Mouse (Mus musculus): ENCODE data around the gene Akr1c18.
"Not testable (repeated sequence)": the region's sequence is repeated elsewhere in the genome, so short reads cannot be mapped to it uniquely, and the experiment has no call there.

Akr1c18 gene

GRCm38 (mm10) chr13:4150518-4150917 lies at the start of gene Akr1c18:
Akr1c18 (minus strand) TSS chr13:4150654.
- no peak for DNase-seq (ENCODE audit: low spot score in 2 of 2)

- no peak for DNase-seq (ENCODE audit: low spot score in 2 of 2)
Measured at GRCm38 (mm10) chr13:4192511-4192910, 42.1 kb upstream of the Akr1c18 start.

DNA sequence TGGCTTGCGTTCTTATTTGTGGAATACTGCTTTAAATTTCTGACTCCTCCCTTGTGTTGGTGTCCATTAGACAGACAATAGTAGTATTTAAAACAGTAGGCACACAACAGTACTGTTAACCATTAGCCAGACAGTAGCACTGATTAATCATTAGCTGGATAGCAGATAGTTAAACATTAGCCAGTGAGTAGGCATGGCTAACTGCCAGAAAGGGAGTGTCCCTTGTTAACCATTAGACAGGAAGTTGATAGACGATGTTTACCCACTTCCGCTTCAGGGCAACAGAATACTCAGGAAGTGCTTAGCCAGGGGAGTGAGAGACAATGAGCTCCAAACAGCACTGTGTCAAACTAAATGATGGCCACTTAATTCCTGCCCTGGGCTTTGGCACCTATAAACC lies 40.5 kb upstream of the Akr1c18 start, which contains the start of gene Akr1c13:
Gene Akr1c13 (plus strand): TSS at position 247 of the 400 bp plus-strand sequence.
- DNase-seq (ENCODE audit: low spot score in 2 of 2) = peak; percentile 14 to 20

DNA sequence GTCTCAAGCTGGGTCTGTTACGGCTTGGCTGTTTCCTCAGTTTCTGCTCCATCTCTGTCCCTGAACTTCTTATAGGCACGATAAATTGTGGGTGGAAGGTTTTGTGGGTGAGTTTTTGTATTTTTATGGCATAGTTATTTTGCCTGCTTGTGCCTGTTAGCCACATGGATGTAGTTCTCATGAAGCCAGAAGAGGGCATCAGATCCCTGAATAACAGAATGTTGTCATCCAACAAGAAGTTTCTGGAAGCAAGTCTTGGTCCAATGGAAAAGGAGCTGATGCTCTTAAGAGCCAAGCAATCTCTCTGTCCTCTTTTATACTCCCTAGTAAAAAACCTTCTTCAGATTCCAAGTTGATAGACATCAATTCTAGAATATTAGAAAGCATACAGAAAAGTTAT lies 37.7 kb upstream of the Akr1c18 start:
- no peak for DNase-seq (ENCODE audit: low spot score in 2 of 2)

- not testable (repeated sequence) for DNase-seq (ENCODE audit: low spot score in 2 of 2)
Measured at GRCm38 (mm10) chr13:4186641-4187411, 36.4 kb upstream of the Akr1c18 start.

DNA sequence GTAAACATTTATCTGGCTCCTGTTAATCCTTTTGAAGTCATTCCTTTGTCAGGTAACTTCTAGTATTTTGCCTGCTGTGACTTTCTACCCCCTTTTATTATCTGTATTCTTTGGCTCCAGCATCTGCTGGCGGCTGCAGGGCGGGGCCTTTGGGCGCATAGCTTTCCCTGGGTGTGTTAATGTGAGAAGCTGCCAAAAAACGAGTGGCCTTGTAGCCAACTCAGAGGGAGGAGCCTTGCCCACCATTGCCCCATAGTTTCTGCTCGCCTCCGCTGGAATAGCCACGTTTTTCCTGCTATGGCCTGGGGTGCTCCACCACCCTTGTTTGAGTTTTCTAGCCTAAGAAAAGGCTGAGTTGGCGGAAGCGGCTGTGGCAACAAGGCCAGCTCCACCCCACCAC lies 32.7 kb upstream of the Akr1c18 start:
- no peak for DNase-seq (ENCODE audit: low spot score in 2 of 2)

DNA sequence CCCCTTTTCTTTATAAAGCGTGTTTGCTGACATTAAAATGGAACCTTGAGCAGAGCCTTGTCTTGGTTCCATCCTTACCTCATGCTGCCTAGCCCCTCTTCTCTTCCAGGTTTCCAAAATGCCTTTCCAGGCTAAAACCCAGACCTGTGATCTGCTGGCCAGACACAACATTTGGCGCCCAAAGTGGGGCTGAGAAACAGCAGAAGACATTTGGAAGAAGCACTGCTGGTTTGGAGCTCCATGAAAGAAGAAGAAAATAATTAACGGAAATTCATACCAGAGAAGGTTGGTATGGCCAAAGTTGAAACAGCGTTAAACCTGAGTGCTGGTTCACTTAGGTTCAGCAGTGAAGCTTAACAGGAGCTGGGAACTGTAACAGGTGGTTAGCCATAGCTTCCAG lies 30.9 kb upstream of the Akr1c18 start:
- DNase-seq (ENCODE audit: low spot score in 2 of 2) = not testable (repeated sequence)

DNA sequence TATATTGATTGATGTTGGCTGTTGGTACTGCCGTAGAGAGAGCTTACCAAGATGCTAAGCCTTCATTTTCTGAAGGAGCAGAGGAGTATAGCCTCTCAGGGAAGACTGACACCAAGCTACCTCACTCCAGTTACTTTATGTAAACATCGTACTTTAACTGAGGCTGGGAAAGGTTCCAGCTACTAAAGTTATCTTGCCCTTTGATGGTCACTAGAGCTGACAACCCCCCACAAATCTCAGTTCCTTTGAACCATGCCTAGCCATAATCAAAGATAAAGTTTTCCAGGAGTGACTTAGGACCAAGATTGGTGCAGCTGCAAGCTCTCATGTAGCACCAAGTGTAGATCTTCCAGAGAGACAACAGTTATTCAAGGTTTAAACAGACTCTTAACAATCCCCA lies 22.5 kb upstream of the Akr1c18 start:
- DNase-seq (ENCODE audit: low spot score in 2 of 2) = no peak

DNA sequence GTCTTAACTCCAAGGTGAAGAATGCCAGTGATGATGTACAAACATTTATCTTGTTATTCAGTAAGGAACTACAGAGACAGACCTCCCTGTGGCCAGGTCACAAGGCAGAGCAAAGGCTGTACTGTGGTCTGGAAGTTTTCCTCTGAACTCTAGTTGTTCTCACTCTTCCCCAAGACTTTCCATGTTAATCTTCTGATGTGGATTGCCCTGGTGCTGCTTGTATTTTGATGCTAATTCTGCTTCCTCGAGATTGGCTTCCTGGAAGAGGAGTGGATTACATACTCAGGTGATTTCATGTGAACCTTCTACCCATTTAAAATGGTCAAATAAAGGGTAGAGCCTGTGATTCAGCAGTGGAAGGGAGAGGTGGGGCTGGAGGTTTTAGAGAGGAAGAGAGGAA lies 17.6 kb upstream of the Akr1c18 start:
- no peak for DNase-seq (ENCODE audit: low spot score in 2 of 2)

- DNase-seq (ENCODE audit: low spot score in 2 of 2) = no peak
Measured at GRCm38 (mm10) chr13:4155286-4155685, 4.8 kb upstream of the Akr1c18 start.

DNA sequence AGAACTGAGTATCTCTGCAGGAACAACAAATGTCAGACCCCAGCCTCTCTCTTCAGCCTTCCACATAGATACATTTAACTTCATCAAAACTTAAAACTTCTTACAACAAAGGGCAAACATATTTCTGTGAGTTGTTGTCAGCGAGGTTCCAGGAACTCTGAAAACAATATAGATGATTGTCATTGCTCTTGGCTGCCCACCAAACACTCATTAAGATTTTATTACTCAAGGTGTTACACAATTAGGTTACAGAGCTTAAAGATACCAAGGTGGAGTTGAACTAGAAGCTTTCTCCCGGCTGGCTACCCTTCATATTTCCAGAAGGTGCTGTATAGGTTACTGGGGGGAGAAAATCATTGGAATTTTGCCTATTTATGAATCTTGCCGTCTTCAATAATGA lies 3.1 kb upstream of the Akr1c18 start:
- DNase-seq (ENCODE audit: low spot score in 2 of 2) = no peak

- no peak for DNase-seq (ENCODE audit: low spot score in 2 of 2)
Measured at GRCm38 (mm10) chr13:4152908-4153307, 2.5 kb upstream of the Akr1c18 start.

- DNase-seq (ENCODE audit: low spot score in 2 of 2) = no peak
Measured at GRCm38 (mm10) chr13:4144261-4144660, 6.2 kb downstream of the Akr1c18 start.

GRCm38 (mm10) chr13:4133070-4133469 lies 17.4 kb downstream of the Akr1c18 start:
- DNase-seq (ENCODE audit: low spot score in 2 of 2) = no peak

- no peak for DNase-seq (ENCODE audit: low spot score in 2 of 2)
Measured at GRCm38 (mm10) chr13:4131721-4132120, 18.7 kb downstream of the Akr1c18 start.

DNA sequence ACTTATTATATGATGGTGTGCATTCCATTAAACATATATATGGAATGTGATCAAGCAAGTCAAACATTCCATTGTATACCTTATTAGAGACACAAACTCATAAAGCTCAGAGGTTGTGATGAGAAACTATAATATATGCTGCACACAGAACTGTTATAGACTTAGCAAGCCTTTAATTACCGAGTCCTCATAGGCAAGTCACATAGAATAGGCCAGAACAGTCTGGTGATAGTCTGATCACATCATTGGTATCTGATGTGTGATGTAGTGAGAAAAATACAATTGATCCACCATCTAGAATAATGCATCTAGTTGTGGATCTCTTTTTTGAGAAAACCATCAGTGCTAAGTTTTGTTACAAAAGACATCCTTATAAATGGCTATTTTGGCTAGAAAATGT lies 19.1 kb downstream of the Akr1c18 start:
- no peak for DNase-seq (ENCODE audit: low spot score in 2 of 2)

- DNase-seq (ENCODE audit: low spot score in 2 of 2) = no peak
Measured at GRCm38 (mm10) chr13:4129100-4129499, 21.4 kb downstream of the Akr1c18 start.

GRCm38 (mm10) chr13:4125846-4126245 lies 24.6 kb downstream of the Akr1c18 start:
- DNase-seq (ENCODE audit: low spot score in 2 of 2) = not testable (repeated sequence)

DNA sequence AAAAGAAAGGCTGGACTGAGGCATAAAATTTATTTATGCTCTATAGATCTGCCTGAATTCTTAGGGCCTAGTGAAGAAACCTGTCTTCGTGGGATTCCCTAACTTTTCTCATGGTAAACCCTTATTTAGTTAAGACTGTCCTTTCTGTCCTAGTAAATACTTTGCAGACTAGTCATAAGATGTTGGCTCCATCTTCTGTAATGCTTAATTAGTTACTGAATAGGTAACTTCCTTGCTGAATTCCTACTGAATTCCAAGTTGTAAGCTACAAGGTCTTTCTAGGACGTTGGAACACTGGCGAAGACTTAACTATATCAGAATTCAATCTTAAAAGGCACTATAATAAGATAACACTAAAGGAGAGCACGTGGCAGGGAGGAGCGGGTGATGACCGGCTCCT lies 26.0 kb downstream of the Akr1c18 start:
- not testable (repeated sequence) for DNase-seq (ENCODE audit: low spot score in 2 of 2)

DNA sequence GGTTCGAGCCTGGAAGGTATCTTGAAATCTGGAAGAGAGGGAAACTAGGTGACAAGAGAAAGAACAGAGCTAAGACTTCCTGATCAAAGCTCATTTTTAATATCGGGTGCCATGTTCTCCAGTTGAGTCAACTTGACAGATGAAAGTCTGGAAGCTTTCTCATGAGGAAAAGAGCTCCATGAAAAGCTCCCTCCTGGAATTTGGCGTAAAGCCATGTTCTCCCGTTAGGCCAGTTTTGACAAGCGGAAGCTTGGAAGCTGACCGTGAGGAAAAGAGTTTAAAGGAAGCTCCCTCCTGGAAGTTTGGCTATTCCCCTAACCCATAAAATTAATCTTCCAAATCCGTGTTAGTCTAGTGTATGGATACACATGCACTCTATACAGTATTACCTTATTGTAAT lies 27.3 kb downstream of the Akr1c18 start:
- no peak for DNase-seq (ENCODE audit: low spot score in 2 of 2)

DNA sequence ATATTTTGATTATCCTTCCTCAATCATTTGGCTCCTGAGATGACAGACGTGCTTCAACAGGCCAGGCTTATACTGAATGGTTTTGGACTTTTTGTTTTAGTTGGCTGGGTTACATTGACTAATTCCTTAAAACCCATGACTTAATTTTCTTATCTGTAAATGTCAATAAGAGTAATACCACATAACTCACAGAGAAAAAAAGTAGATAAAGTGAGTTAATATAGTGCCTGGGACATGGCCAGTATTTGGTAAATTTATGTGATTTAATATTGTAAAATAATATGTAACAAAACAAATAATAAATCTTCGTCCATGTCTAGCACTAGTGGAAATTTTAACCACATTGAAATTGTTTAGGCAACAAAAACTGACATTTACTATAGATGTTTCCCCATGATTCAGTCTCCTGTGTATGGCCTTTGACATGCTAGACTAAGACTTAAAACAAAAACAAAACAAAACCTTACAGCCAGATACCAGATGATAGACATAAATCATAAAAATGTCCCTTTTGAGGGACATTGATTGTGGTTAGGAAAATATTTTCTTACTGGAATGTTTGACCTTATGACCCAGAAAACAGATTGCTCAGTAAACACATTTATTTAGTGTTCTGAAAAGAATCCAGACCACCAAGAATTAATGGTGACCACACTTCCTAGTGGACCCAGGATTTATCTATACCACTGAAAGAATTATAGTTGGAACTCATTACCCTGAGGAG lies 31.1 kb downstream of the Akr1c18 start:
- DNase-seq (ENCODE audit: low spot score in 2 of 2) = no peak

- DNase-seq (ENCODE audit: low spot score in 2 of 2) = no peak
Measured at GRCm38 (mm10) chr13:4110281-4111188, 39.9 kb downstream of the Akr1c18 start.

All from spleen, postnatal 36 days (tissue).